Mouse (Mus musculus) gastrocnemius, postnatal 14 days (tissue): Measurements from ENCODE around the gene Rps6ka4. TPM values are rescaled to one million over a fixed set of nuclear protein-coding genes. Genes with fewer than 3 reads are reported as not detected.

Source experiments
- DNase-seq: peaks from one replicate; pipeline ENCODE4 v3.0.0; 2021; ENCODE audit warnings: mixed read lengths
- intact Hi-C: fragments of 180-260 bp; cut with DNase I; formaldehyde crosslinking; loops from one replicate; pipeline ENCODE4 v1.15.1; 2025; ENCODE audit warnings: low total_unique reads
- microRNA-seq, 2 experiments: library from miRNA; unstranded; fragments of <30 nt; microRNA quantifications; one replicate each; pipeline ENCODE4 v1.2.0; 2021
- total RNA-seq, 2 experiments: library from RNA; stranded (reverse); gene quantifications; 2 replicates each; pipeline ENCODE4 v1.2.3; 2021

The Rps6ka4 gene
- total RNA-seq, 2 experiments from 2014 or later = 7.7 to 8.5 TPM

DNA sequence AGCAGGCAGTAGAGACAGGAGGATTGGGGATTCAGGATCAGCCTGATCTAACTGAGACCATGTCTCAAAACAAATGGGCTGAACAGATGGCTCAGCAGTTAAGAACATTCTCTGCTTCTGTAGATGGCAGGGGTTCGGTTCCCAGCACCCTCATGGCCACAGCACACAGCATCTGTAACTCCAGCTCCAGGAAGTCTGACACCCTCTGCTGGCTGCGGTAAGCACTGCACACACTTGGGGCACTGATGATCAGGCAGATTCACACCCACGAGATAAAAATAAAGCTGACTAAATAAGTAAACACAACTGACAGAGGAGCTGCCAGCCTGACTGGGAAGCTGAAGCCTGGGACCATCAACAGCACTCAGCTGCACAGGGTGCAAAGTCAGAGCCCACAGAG lies 25.5 kb downstream of the Rps6ka4 start:
- intact Hi-C loops = no loop called here
- DNase-seq = no peak

- intact Hi-C loops = no loop called here
- DNase-seq = no peak
Observed at GRCm38 (mm10) chr19:6814366-6814765, 26.1 kb downstream of the Rps6ka4 start.

Small RNAs within 50 kb of the gene (microRNA-seq; reads per million reads assigned to microRNA genes)
- gene Mir5046 = 0 reads per million in 2 experiments

Other genes starting within 250 kb of the Rps6ka4 start
- under 1 TPM; 0.40 to 0.84 TPM for gene Ccdc88b, start 17.6 kb upstream of the Rps6ka4 start, total RNA-seq
- 10 to 100 TPM; 34.6 to 38.9 TPM for gene Trmt112, start 69.1 kb upstream of the Rps6ka4 start, total RNA-seq
- gene Prdx5, start 69.5 kb upstream of the Rps6ka4 start, total RNA-seq = 100 to 1,000 TPM; 159 to 187 TPM
- gene Esrra, start 81.2 kb upstream of the Rps6ka4 start, total RNA-seq = 10 to 100 TPM; 47.7 to 52.0 TPM
- not detected for gene Catsperz, start 84.7 kb upstream of the Rps6ka4 start, total RNA-seq
- not detected for gene Kcnk4, start 93.9 kb upstream of the Rps6ka4 start, total RNA-seq
- gene Bad, start 101.2 kb upstream of the Rps6ka4 start, total RNA-seq = 10 to 100 TPM; 14.2 to 14.6 TPM
- 1 to 10 TPM; 8.9 to 9.9 TPM for gene Gpr137, start 101.8 kb upstream of the Rps6ka4 start, total RNA-seq
- gene Ppp1r14b, start 134.3 kb upstream of the Rps6ka4 start, total RNA-seq = 100 to 1,000 TPM; 139 to 184 TPM
- 10 to 100 TPM; 10.9 to 11.6 TPM for gene Plcb3, start 135.8 kb upstream of the Rps6ka4 start, total RNA-seq
- 10 to 100 TPM; 13.0 to 13.7 TPM for gene Fkbp2, start 139.9 kb upstream of the Rps6ka4 start, total RNA-seq
- gene Vegfb, start 147.0 kb upstream of the Rps6ka4 start, total RNA-seq = 100 to 1,000 TPM in 1 of 2 experiments, 10 to 100 TPM in 1; 90.8 to 118 TPM
- gene Dnajc4, start 151.9 kb upstream of the Rps6ka4 start, total RNA-seq = 10 to 100 TPM; 30.7 to 32.4 TPM
- 10 to 100 TPM; 15.7 to 18.9 TPM for gene Nudt22, start 155.5 kb upstream of the Rps6ka4 start, total RNA-seq
- gene Trpt1, start 155.5 kb upstream of the Rps6ka4 start, total RNA-seq = 10 to 100 TPM; 19.7 to 20.1 TPM
- 1 to 10 TPM; 2.0 to 2.2 TPM for gene Fermt3, start 178.8 kb upstream of the Rps6ka4 start, total RNA-seq
- gene Stip1, start 199.3 kb upstream of the Rps6ka4 start, total RNA-seq = 10 to 100 TPM; 80.3 to 92.4 TPM
- gene Macrod1, start 216.2 kb upstream of the Rps6ka4 start, total RNA-seq = 100 to 1,000 TPM; 187 to 192 TPM